Mouse (Mus musculus) macrophage (primary cell): ENCODE results near the gene Slc12a6. TPM values are rescaled to one million over a fixed set of nuclear protein-coding genes. Genes with fewer than 3 reads are reported as not detected.

Experiments
- H3K27ac ChIP-seq: fragments of 350-480 bp; formaldehyde crosslinking; 2 replicates; pipeline ENCODE4 v1.9.0; 2021
- H3K36me3 ChIP-seq: fragments of 350-480 bp; formaldehyde crosslinking; 2 replicates; pipeline ENCODE4 v1.9.0; 2021; ENCODE audit errors: inconsistent target
- H3K4me3 ChIP-seq: fragments of 350-480 bp; formaldehyde crosslinking; 2 replicates; pipeline ENCODE4 v1.9.0; 2021; ENCODE audit errors: inconsistent target
- H3K79me2 ChIP-seq: fragments of 350-480 bp; formaldehyde crosslinking; 2 replicates; pipeline ENCODE4 v1.9.0; 2021; ENCODE audit errors: inconsistent target
- WGBS: methylation state at CpG from one replicate; pipeline ENCODE4 v1.1.7; 2026; ENCODE audit warnings: inconsistent platforms; ENCODE audit not compliant: missing documents; 5-methylcytosine and 5-hydroxymethylcytosine counted together
- polyA plus RNA-seq: library from polyadenylated mRNA; stranded (reverse); fragments of 250-400 nt; gene quantifications from 3 replicates; pipeline ENCODE4 v1.2.4, GENCODE M21; 2018; ENCODE audit warnings: inconsistent platforms
- total RNA-seq, 78 experiments: library from RNA; depleted of rRNA; stranded (reverse); fragments of 250-400 nt; gene quantifications; 1 replicate in 9 of 78; 2 replicates in 24 of 78; 3 replicates in 43 of 78; 4 replicates in 2 of 78; pipeline ENCODE4 v1.2.4; 2018; ENCODE audit warnings: inconsistent platforms in 56 of 78

The Slc12a6 gene
- 100 to 1,000 TPM; 120 to 339 (median 194) TPM for total RNA-seq (2018; cell fraction: chromatin; rRNA removed)
- 100 to 1,000 TPM in 1 of 26 experiments, 10 to 100 TPM in 25; 34.0 to 102 (median 53.5) TPM for total RNA-seq (2018; cell fraction: cytosol; rRNA removed)
- total RNA-seq (2018; cell fraction: nucleus; rRNA removed): 100 to 1,000 TPM; 105 to 304 (median 136) TPM
- 52.8 to 66.8 TPM (median 65.3 TPM) in 3 replicates for polyA plus RNA-seq

- H3K79me2 ChIP-seq: peaks cover 77% of the 10 kb centered on the region
- H3K4me3 ChIP-seq: peak within 1 kb of the TSS; percentile 91
- 1% methylated on average over 75 of the region's 85 CpGs for WGBS
- no peaks in the 10 kb centered on the region for H3K36me3 ChIP-seq
- H3K27ac ChIP-seq: peak within 1 kb of the TSS; percentile 97
Measured at GRCm38 (mm10) chr2:112265448-112266241, at the start of gene Slc12a6. Gene Slc12a6 (plus strand): TSS chr2:112265825.

- WGBS: 24% methylated on average over 1 of the region's 1 CpGs
- Histone ChIP-seq H3K36me3 (no peaks in the 10 kb centered on the region), H3K27ac (no peak overlapping the region), H3K79me2 (no peaks in the 10 kb centered on the region), H3K4me3 (no peak overlapping the region)
Measured at GRCm38 (mm10) chr2:112215977-112216376, 49.6 kb upstream of the Slc12a6 start.

GRCm38 (mm10) chr2:112217614-112218013 lies 48.0 kb upstream of the Slc12a6 start:
- Histone ChIP-seq H3K4me3 (no peak overlapping the region), H3K27ac (no peak overlapping the region), H3K36me3 (no peaks in the 10 kb centered on the region), H3K79me2 (no peaks in the 10 kb centered on the region)
- WGBS: 43% methylated on average over 6 of the region's 6 CpGs

DNA sequence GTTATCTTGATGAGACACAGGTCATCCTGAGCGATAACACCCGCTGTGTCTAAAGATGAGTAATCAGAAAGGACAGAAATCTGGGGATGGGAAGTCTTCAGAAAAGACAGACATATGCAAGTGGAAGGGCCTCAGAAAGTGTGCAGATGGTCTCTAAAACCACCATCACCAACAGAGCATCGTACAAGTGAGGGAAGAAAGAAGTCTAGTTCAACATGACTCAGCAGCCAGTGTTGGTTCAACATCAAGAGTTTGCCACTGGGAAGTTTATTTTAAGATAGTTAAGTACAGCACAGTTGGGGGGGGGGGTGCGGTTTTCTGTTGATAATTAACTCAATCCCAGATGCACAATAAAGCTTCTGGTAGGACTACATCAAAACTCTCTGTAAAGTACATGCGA lies 44.7 kb upstream of the Slc12a6 start:
- H3K27ac ChIP-seq: no peak overlapping the region
- H3K36me3 ChIP-seq: no peaks in the 10 kb centered on the region
- 64% methylated on average over 5 of the region's 5 CpGs for WGBS
- no peaks in the 10 kb centered on the region for H3K79me2 ChIP-seq
- H3K4me3 ChIP-seq: no peak overlapping the region

DNA sequence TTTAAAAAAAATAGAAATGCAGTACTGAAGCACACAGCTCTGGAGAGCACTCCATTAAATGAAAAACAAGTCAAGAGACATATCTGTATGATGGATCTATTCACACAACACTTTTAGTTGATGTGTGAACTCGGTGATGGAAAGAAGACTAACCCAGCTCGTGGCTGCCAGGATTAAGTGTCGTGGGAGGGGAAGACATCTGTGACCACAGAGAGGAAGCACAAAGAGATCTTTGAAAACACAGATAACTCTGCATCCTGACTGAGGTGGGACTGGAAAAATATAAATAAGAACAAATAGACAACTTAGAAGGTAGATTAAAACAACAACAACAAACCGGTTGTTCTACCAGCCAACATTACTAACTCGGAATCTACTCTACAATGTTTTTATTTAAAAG lies 43.0 kb upstream of the Slc12a6 start:
- Histone ChIP-seq H3K27ac (no peak overlapping the region), H3K36me3 (no peaks in the 10 kb centered on the region), H3K4me3 (no peak overlapping the region), H3K79me2 (no peaks in the 10 kb centered on the region)
- 45% methylated on average over 5 of the region's 5 CpGs for WGBS

- H3K36me3 ChIP-seq: no peaks in the 10 kb centered on the region
- 81% methylated on average over 4 of the region's 4 CpGs for WGBS
- H3K79me2 ChIP-seq: no peaks in the 10 kb centered on the region
- H3K27ac ChIP-seq: no peak overlapping the region
- no peak overlapping the region for H3K4me3 ChIP-seq
Measured at GRCm38 (mm10) chr2:112224356-112224755, 41.3 kb upstream of the Slc12a6 start.

- Histone ChIP-seq H3K27ac (peak overlapping the region; percentile 31; the same call in 1 of the 2 replicates), H3K36me3 (no peaks in the 10 kb centered on the region), H3K4me3 (no peak overlapping the region), H3K79me2 (no peaks in the 10 kb centered on the region)
- WGBS: 0% methylated on average over 1 of the region's 1 CpGs
Measured at GRCm38 (mm10) chr2:112232623-112233022, 33.0 kb upstream of the Slc12a6 start.

- WGBS: 84% methylated on average over 2 of the region's 2 CpGs
- no peak overlapping the region for H3K27ac ChIP-seq
- H3K36me3 ChIP-seq: no peaks in the 10 kb centered on the region
- H3K79me2 ChIP-seq: no peaks in the 10 kb centered on the region
- H3K4me3 ChIP-seq: no peak overlapping the region
Measured at GRCm38 (mm10) chr2:112236620-112237019, 29.0 kb upstream of the Slc12a6 start.

- H3K79me2 ChIP-seq: no peaks in the 10 kb centered on the region
- H3K36me3 ChIP-seq: no peaks in the 10 kb centered on the region
- 36% methylated on average over 4 of the region's 4 CpGs for WGBS
- no peak overlapping the region for H3K4me3 ChIP-seq
- no peak overlapping the region for H3K27ac ChIP-seq
Measured at GRCm38 (mm10) chr2:112238006-112238405, 27.6 kb upstream of the Slc12a6 start.

DNA sequence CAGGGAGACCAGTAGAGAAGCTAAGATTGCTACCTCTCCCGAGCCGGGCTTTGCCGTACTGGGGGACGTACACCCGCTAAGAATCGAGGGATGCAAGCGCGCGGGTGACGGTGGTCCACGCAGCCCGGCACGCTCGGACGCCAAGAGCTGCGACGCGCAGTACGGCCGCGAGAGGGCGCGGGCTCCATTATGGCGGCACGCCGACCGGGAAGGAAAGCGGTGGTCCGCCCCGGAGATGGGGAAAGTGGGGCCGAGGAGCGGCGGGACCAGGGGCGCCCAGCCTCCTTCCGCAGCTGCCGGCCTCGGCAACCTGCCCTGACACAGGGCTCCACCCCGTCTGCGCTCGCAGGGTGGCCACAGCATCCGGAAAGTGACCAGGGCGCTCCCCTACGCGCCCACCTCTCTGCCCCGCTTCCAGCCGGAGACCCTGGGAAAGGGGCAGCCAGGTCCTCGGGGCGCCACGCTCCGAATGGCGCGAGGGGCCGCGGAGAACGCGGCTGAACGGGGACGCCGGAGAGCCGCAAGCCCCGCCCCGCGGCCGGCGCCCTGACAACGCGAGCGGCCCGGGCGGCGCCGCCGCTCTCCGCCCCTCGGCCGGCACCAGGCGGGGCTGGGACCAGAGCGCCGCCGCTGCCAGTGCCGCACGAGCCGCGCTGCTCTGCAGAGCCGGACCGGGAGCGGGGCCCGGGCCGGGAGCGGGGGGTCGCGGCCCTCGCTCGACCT lies 26.3 kb upstream of the Slc12a6 start, which contains the start of gene Lpcat4:
Gene Lpcat4 (plus strand): TSS at position 257 of the 723 bp plus-strand sequence.
- Histone ChIP-seq H3K36me3 (no peaks in the 10 kb centered on the region), H3K79me2 (no peaks in the 10 kb centered on the region), H3K4me3 (peak within 1 kb of the TSS; percentile 42), H3K27ac (no peak within 1 kb of the TSS)
- WGBS: under 1% methylated on average over 90 of the region's 94 CpGs

DNA sequence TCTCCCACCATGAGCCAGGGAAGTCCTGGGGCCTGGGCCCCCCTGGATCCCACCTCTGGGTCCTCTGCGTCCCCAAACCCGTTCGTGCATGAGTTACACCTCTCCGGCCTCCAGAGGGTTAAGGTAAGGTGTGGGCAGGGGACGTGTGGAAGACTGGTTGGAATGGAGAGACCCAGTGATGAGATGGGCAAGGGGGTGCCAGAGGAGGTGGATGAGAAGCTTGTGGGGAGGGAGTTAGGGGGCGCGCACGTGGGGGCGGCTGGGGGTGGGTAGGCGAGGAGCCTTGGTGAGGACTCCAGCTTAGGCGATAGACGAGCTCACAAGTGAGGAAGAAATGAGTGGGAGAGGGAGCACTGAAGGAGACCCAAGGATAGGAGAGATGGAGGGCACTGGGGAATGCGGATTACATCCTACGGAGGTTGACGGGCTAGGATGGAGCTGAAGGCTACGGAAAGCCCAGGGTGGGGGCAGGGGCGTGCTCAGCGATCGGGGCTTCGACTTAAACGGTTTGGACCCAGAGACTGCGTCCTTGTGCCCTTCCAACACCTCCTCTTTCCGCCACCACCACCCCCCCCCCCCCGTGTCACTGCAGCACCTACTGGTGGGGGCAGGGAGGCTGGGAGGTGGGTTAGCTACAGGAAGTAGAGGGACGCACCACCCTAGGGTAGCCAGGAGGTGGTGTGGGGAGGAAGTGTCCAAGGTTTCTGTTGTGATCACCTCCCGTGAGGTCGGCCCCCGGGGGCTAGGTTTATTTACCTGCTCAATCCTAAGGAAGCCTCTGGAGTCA lies 25.5 kb upstream of the Slc12a6 start:
- WGBS: 10% methylated on average over 22 of the region's 28 CpGs
- no peaks in the 10 kb centered on the region for H3K79me2 ChIP-seq
- peak overlapping the region; percentile 42 for H3K4me3 ChIP-seq
- no peaks in the 10 kb centered on the region for H3K36me3 ChIP-seq
- no peak overlapping the region for H3K27ac ChIP-seq

- 92% methylated on average over 14 of the region's 14 CpGs for WGBS
- H3K27ac ChIP-seq: no peak overlapping the region
- H3K4me3 ChIP-seq: no peak overlapping the region
- no peaks in the 10 kb centered on the region for H3K36me3 ChIP-seq
- H3K79me2 ChIP-seq: no peaks in the 10 kb centered on the region
Measured at GRCm38 (mm10) chr2:112241787-112242186, 23.8 kb upstream of the Slc12a6 start.

DNA sequence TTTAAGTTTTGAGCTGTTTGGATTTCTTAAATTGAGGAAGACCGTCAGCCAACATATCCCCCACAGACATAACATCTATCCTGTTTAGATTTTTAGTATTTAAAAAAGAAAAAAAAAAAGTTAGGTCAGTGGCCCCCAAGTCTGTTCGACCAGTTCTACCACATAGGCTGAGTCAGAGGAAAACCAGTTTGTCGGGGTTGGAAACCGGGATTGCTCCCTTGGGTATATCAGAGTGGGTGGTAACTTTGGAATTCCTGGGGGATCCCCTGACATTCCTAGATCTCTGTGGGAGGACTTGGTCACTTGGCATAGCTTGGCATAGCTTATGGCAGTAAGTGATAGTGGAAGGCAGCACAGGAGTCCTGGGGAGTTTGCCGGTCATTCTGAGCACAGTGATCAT lies 20.3 kb upstream of the Slc12a6 start:
- Histone ChIP-seq H3K79me2 (no peaks in the 10 kb centered on the region), H3K27ac (no peak overlapping the region), H3K36me3 (no peaks in the 10 kb centered on the region), H3K4me3 (no peak overlapping the region)
- 91% methylated on average over 5 of the region's 5 CpGs for WGBS

DNA sequence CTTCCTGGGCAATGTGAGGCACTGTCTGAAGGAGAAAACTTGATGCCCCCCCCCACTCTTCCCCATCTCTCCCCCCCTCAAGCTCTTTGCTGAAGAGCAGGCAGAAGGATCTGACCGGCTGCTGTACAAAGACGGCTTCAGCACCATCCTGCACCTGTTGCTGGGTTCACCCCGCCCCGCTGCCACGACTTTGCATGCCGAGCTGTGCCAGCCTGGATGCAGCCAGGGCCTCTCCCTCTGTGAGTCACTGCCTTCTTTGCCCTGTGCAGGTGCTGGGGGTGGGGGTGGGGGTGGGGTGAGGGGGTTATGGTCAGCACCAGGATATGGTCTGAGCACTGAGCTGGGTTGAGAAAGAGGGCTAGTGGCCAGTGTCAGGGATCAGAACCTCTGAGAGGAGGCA lies 19.4 kb upstream of the Slc12a6 start:
- no peaks in the 10 kb centered on the region for H3K79me2 ChIP-seq
- no peak overlapping the region for H3K27ac ChIP-seq
- no peaks in the 10 kb centered on the region for H3K36me3 ChIP-seq
- WGBS: 84% methylated on average over 5 of the region's 6 CpGs
- H3K4me3 ChIP-seq: no peak overlapping the region
